Mouse (Mus musculus): ENCODE results near the gene Pde10a. TPM values are rescaled to one million over a fixed set of nuclear protein-coding genes. Genes with fewer than 3 reads are reported as not detected.

Gene Pde10a
- polyA plus RNA-seq, 1 experiment from 2014 or later, result 7.2 TPM

- Histone ChIP-seq H3K27me3 (ENCODE audit: insufficient read depth, poor library complexity, severe bottlenecking) (no peaks in the 10 kb centered on the region), H3K27ac (no peak overlapping the region), H3K4me1 (replicated peaks) (no peaks in the 10 kb centered on the region), H3K9me3 (no peaks in the 10 kb centered on the region), H3K36me3 (no peaks in the 10 kb centered on the region), H3K4me3 (no peak overlapping the region)
- 55% methylated on average over 1 of the region's 1 CpGs for whole genome bisulfite sequencing
- DNase-seq (ENCODE audit: low spot score), result no peak
Observed at GRCm38 (mm10) chr17:8763248-8763647, 238.1 kb downstream of the Pde10a start.

- H3K9me3 ChIP-seq, result peaks cover 9% of the 10 kb centered on the region; the same call in 1 of the 2 replicates
- 82% methylated on average over 5 of the region's 5 CpGs for WGBS
- H3K36me3 ChIP-seq, result no peaks in the 10 kb centered on the region
- H3K4me1 ChIP-seq (replicated peaks), result no peaks in the 10 kb centered on the region
- DNase-seq (ENCODE audit: low spot score), result no peak
- H3K27me3 ChIP-seq (ENCODE audit: insufficient read depth, poor library complexity, severe bottlenecking), result no peaks in the 10 kb centered on the region
- no peak overlapping the region for H3K4me3 ChIP-seq
- H3K27ac ChIP-seq, result no peak overlapping the region
Observed at GRCm38 (mm10) chr17:8765987-8766576, 240.9 kb downstream of the Pde10a start.

GRCm38 (mm10) chr17:8769155-8769554, 244.0 kb downstream of the Pde10a start:
- 85% methylated on average over 1 of the region's 1 CpGs for WGBS

GRCm38 (mm10) chr17:8773391-8773790, 248.2 kb downstream of the Pde10a start:
- Histone ChIP-seq H3K36me3 (no peaks in the 10 kb centered on the region), H3K9me3 (peaks cover 9% of the 10 kb centered on the region; the same call in 1 of the 2 replicates), H3K27me3 (ENCODE audit: insufficient read depth, poor library complexity, severe bottlenecking) (no peaks in the 10 kb centered on the region), H3K4me1 (replicated peaks) (no peaks in the 10 kb centered on the region; the same call in 1 of the 2 replicates), H3K27ac (no peak overlapping the region), H3K4me3 (no peak overlapping the region)
- no peak for DNase-seq (ENCODE audit: low spot score)
- 89% methylated on average over 6 of the region's 6 CpGs for WGBS

More at GRCm38 (mm10) chr17:8769155-8769554, 244.0 kb downstream of the Pde10a start:
- Histone ChIP-seq H3K27ac (no peak overlapping the region), H3K27me3 (ENCODE audit: insufficient read depth, poor library complexity, severe bottlenecking) (no peaks in the 10 kb centered on the region), H3K9me3 (peaks cover 9% of the 10 kb centered on the region; the same call in 1 of the 2 replicates), H3K4me1 (replicated peaks) (no peaks in the 10 kb centered on the region), H3K36me3 (no peaks in the 10 kb centered on the region), H3K4me3 (no peak overlapping the region)
- DNase-seq (ENCODE audit: low spot score), result no peak

GRCm38 (mm10) chr17:8774301-8774700, 249.1 kb downstream of the Pde10a start:
- Histone ChIP-seq H3K36me3 (no peaks in the 10 kb centered on the region), H3K4me3 (no peak overlapping the region), H3K27ac (no peak overlapping the region), H3K4me1 (replicated peaks) (no peaks in the 10 kb centered on the region; the same call in 1 of the 2 replicates), H3K27me3 (ENCODE audit: insufficient read depth, poor library complexity, severe bottlenecking) (no peaks in the 10 kb centered on the region), H3K9me3 (peaks cover 8% of the 10 kb centered on the region; the same call in 1 of the 2 replicates)
- DNase-seq (ENCODE audit: low spot score), result no peak
- WGBS, result 89% methylated on average over 3 of the region's 3 CpGs

GRCm38 (mm10) chr17:8775571-8776161, 250.5 kb downstream of the Pde10a start:
- no peak for DNase-seq (ENCODE audit: low spot score)
- Histone ChIP-seq H3K4me1 (replicated peaks) (peaks cover 7% of the 10 kb centered on the region; the same call in 1 of the 2 replicates), H3K4me3 (no peak overlapping the region), H3K36me3 (no peaks in the 10 kb centered on the region), H3K27me3 (ENCODE audit: insufficient read depth, poor library complexity, severe bottlenecking) (no peaks in the 10 kb centered on the region), H3K9me3 (no peaks in the 10 kb centered on the region), H3K27ac (no peak overlapping the region)
- 80% methylated on average over 11 of the region's 11 CpGs for WGBS

GRCm38 (mm10) chr17:8777710-8778109, 252.5 kb downstream of the Pde10a start:
- H3K36me3 ChIP-seq, result no peaks in the 10 kb centered on the region
- H3K9me3 ChIP-seq, result no peaks in the 10 kb centered on the region
- H3K27me3 ChIP-seq (ENCODE audit: insufficient read depth, poor library complexity, severe bottlenecking), result no peaks in the 10 kb centered on the region
- DNase-seq (ENCODE audit: low spot score), result no peak
- H3K4me1 ChIP-seq (replicated peaks), result peaks cover 7% of the 10 kb centered on the region; the same call in 1 of the 2 replicates
- H3K27ac ChIP-seq, result no peak overlapping the region
- WGBS, result 91% methylated on average over 6 of the region's 6 CpGs
- H3K4me3 ChIP-seq, result no peak overlapping the region

GRCm38 (mm10) chr17:8778839-8779238, 253.7 kb downstream of the Pde10a start:
- no peak for DNase-seq (ENCODE audit: low spot score)
- no peak overlapping the region for H3K27ac ChIP-seq
- 71% methylated on average over 5 of the region's 5 CpGs for WGBS

GRCm38 (mm10) chr17:8780484-8780883, 255.3 kb downstream of the Pde10a start:
- no peak overlapping the region for H3K4me3 ChIP-seq
- no peak for DNase-seq (ENCODE audit: low spot score)
- H3K9me3 ChIP-seq, result no peaks in the 10 kb centered on the region
- H3K4me1 ChIP-seq (replicated peaks), result peaks cover 7% of the 10 kb centered on the region; the same call in 1 of the 2 replicates
- H3K27me3 ChIP-seq (ENCODE audit: insufficient read depth, poor library complexity, severe bottlenecking), result no peaks in the 10 kb centered on the region; the same call in 1 of the 2 replicates
- WGBS, result 89% methylated on average over 4 of the region's 4 CpGs
- H3K36me3 ChIP-seq, result no peaks in the 10 kb centered on the region
- no peak overlapping the region for H3K27ac ChIP-seq

More at GRCm38 (mm10) chr17:8778839-8779238, 253.7 kb downstream of the Pde10a start:
- H3K27me3 ChIP-seq (ENCODE audit: insufficient read depth, poor library complexity, severe bottlenecking), result no peaks in the 10 kb centered on the region
- peaks cover 7% of the 10 kb centered on the region; the same call in 1 of the 2 replicates for H3K4me1 ChIP-seq (replicated peaks)
- H3K9me3 ChIP-seq, result no peaks in the 10 kb centered on the region
- no peaks in the 10 kb centered on the region for H3K36me3 ChIP-seq
- H3K4me3 ChIP-seq, result no peak overlapping the region

- Histone ChIP-seq H3K9me3 (no peaks in the 10 kb centered on the region), H3K27me3 (ENCODE audit: insufficient read depth, poor library complexity, severe bottlenecking) (no peaks in the 10 kb centered on the region; the same call in 1 of the 2 replicates), H3K4me3 (no peak overlapping the region), H3K4me1 (replicated peaks) (peaks cover 11% of the 10 kb centered on the region; the same call in 1 of the 2 replicates), H3K36me3 (no peaks in the 10 kb centered on the region), H3K27ac (no peak overlapping the region)
- 92% methylated on average over 2 of the region's 2 CpGs for WGBS
- DNase-seq (ENCODE audit: low spot score), result no peak
Observed at GRCm38 (mm10) chr17:8781040-8781439, 255.9 kb downstream of the Pde10a start.

- H3K9me3 ChIP-seq, result no peaks in the 10 kb centered on the region
- WGBS, result 89% methylated on average over 1 of the region's 1 CpGs
- peaks cover 11% of the 10 kb centered on the region; the same call in 1 of the 2 replicates for H3K4me1 ChIP-seq (replicated peaks)
- no peaks in the 10 kb centered on the region for H3K36me3 ChIP-seq
- H3K4me3 ChIP-seq, result no peak overlapping the region
- no peak overlapping the region for H3K27ac ChIP-seq
- DNase-seq (ENCODE audit: low spot score), result no peak
- H3K27me3 ChIP-seq (ENCODE audit: insufficient read depth, poor library complexity, severe bottlenecking), result no peaks in the 10 kb centered on the region; the same call in 1 of the 2 replicates
Observed at GRCm38 (mm10) chr17:8781576-8781975, 256.4 kb downstream of the Pde10a start.

GRCm38 (mm10) chr17:8785908-8786307, 260.7 kb downstream of the Pde10a start:
- no peak for DNase-seq (ENCODE audit: low spot score)
- Histone ChIP-seq H3K4me1 (replicated peaks) (peaks cover 14% of the 10 kb centered on the region), H3K27ac (no peak overlapping the region), H3K27me3 (ENCODE audit: insufficient read depth, poor library complexity, severe bottlenecking) (no peaks in the 10 kb centered on the region; the same call in 1 of the 2 replicates), H3K4me3 (no peak overlapping the region), H3K9me3 (no peaks in the 10 kb centered on the region), H3K36me3 (no peaks in the 10 kb centered on the region)
- 75% methylated on average over 6 of the region's 6 CpGs for WGBS

GRCm38 (mm10) chr17:8786484-8786883, 261.3 kb downstream of the Pde10a start:
- H3K36me3 ChIP-seq, result no peaks in the 10 kb centered on the region
- no peaks in the 10 kb centered on the region for H3K9me3 ChIP-seq
- no peaks in the 10 kb centered on the region; the same call in 1 of the 2 replicates for H3K27me3 ChIP-seq (ENCODE audit: insufficient read depth, poor library complexity, severe bottlenecking)
- 92% methylated on average over 4 of the region's 4 CpGs for WGBS
- no peak overlapping the region for H3K27ac ChIP-seq
- no peak overlapping the region for H3K4me3 ChIP-seq
- DNase-seq (ENCODE audit: low spot score), result no peak
- peaks cover 14% of the 10 kb centered on the region for H3K4me1 ChIP-seq (replicated peaks)
